Mouse (Mus musculus) pancreas, adult 10 weeks (tissue): ENCODE data around the gene Gm4131. TPM values are rescaled to one million over a fixed set of nuclear protein-coding genes. Genes with fewer than 3 reads are reported as not detected.

Experiments
- polyA plus RNA-seq: library from polyadenylated mRNA; stranded (reverse); fragments of 350-450 nt; fragmentation: Illumina TruSeq; extraction: RNeasy Lipid Tissue Mini Kit (QIAGEN cat#74804); gene quantifications from one replicate; pipeline ENCODE4 v1.2.3, GENCODE M21; 2015; ENCODE audit warnings: low read depth, low replicate concordance; ENCODE audit not compliant: insufficient read depth

The Gm4131 gene
- not detected for polyA plus RNA-seq

DNA sequence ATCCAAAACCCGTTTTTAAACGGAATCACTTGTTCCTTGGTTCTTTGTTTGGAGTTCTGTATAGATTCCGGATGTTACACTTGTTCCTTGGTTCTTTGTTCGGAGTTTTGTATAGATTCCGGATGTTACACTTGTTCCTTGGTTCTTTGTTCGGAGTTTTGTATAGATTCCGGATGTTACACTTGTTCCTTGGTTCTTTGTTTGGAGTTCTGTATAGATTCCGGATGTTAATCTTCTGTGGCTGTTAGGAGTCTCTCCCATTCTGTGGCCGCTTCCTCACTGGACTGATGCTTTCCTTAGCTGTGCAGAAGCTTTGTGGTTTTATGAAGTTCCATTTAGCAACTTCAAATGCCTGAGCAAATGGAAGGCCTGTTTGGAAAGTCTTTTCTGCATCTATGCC lies at the start of gene Gm4131:
TSS of gene Gm4131 (minus strand) at position 101 of the 400 bp plus-strand sequence.

GRCm38 (mm10) chr14:62555309-62555829 lies 11.4 kb downstream of the Gm4131 start, which contains the start of gene Fam124a:
Gene Fam124a (plus strand): TSS chr14:62555737.

GRCm38 (mm10) chr14:62456239-62456747 lies 110.4 kb downstream of the Gm4131 start, which contains the start of gene Gucy1b2:
Gene Gucy1b2 (minus strand): TSS chr14:62456289.

Other genes with a start within 250 kb of the Gm4131 start
- not detected for gene Gucy1b2, start 110.6 kb downstream of the Gm4131 start, polyA plus RNA-seq
- gene Fam124a, start 11.2 kb downstream of the Gm4131 start, polyA plus RNA-seq: 2.6 TPM
- gene Serpine3, start 96.7 kb upstream of the Gm4131 start, polyA plus RNA-seq: not detected
- 6.1 TPM for gene Ints6, start 194.2 kb upstream of the Gm4131 start, polyA plus RNA-seq